Mouse (Mus musculus) midbrain, embryonic 12.5 days (tissue): ENCODE measurements at regions not wholly inside any gene's neighbourhood (a gene's known extent, or its start where the extent isn't known, plus 50 kb on each side); places are given as distances from the start of the nearest gene placed in this dataset.

Source experiments
- ATAC-seq: fragments of 200-750 bp; cut with Nextera tagmentation; 2 replicates; pipeline ENCODE4 v1.8.0; 2017; ENCODE audit warnings: low read depth, moderate TSS enrichment, moderate library complexity; ENCODE audit not compliant: low FRiP score
- H3K27ac ChIP-seq: fragments of 300-500 bp; sonication (generic); replicated peaks from 2 replicates; pipeline ENCODE4 v1.5.1; 2016; ENCODE audit warnings: mild to moderate bottlenecking
- H3K27me3 ChIP-seq: fragments of 300-500 bp; sonication (generic); 2 replicates; pipeline ENCODE4 v1.6.1; 2016; ENCODE audit warnings: mild to moderate bottlenecking
- H3K36me3 ChIP-seq: fragments of 300-500 bp; sonication (generic); 2 replicates; pipeline ENCODE4 v1.6.1; 2016
- H3K4me1 ChIP-seq: fragments of 300-500 bp; sonication (generic); 2 replicates; pipeline ENCODE4 v1.6.1; 2016
- H3K4me2 ChIP-seq: fragments of 300-500 bp; sonication (generic); replicated peaks from 2 replicates; pipeline ENCODE4 v1.6.1; 2016; ENCODE audit warnings: mild to moderate bottlenecking, moderate library complexity
- H3K4me3 ChIP-seq: fragments of 300-500 bp; sonication (generic); 2 replicates; pipeline ENCODE4 v1.5.1; 2016; ENCODE audit warnings: mild to moderate bottlenecking
- H3K9ac ChIP-seq: fragments of 300-500 bp; sonication (generic); replicated peaks from 2 replicates; pipeline ENCODE4 v1.6.1; 2016; ENCODE audit warnings: mild to moderate bottlenecking, moderate library complexity
- H3K9me3 ChIP-seq: fragments of 300-500 bp; sonication (generic); 2 replicates; pipeline ENCODE4 v1.6.1; 2016; ENCODE audit warnings: mild to moderate bottlenecking
- WGBS: fragments of 180-500 bp; shearing (Covaris S2); methylation state at CpG from one replicate; pipeline ENCODE4 v1.1.7; 2016; 5-methylcytosine and 5-hydroxymethylcytosine counted together

DNA sequence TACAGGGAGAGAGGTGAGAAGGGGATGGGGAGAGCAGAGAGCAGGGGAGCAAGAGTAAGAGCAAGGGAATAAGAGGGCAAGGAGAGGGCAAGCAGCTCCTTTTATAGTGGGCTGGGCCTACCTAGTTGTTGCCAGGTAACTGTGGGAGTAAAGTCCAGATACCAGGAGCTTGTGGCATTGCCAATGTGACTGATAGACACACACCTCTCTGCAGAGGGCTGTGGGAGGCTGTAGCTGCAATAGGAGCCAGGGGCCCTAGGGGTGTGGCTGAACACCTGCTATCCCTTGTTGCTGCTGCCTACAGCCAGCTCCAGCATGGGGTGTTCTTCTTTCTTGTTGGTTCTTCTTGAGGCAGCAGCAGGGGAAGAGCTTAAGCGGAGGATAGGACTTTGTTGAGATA lies 266.8 kb upstream of the Defb41 start:
- Histone ChIP-seq H3K27me3 (no peaks in the 10 kb centered on the region), H3K9ac (no peak overlapping the region)
- WGBS, result 100% methylated on average over 1 of the region's 1 CpGs

DNA sequence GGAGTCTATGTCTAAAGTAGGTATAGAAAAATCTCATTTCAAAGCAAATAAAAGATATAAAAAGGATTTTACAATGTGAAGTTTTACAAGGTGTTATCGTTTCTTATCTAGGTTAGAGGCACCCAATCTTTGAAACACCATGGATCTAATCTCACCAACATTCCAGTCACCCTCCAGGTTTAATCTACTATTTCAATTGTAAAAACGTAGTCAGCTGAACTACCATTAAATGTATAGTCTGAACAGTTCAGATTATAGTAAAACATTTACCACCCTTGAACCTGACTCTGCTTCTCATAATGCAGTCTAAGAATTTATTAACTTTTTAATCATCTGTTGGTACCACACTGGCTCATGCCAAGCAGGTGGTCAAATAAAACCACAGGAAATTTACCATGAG lies 259.5 kb upstream of the Defb41 start:
- ATAC-seq, result no peak
- H3K4me1 ChIP-seq, result no peaks in the 10 kb centered on the region
- no peak overlapping the region for H3K4me3 ChIP-seq
- no peaks in the 10 kb centered on the region for H3K36me3 ChIP-seq
- WGBS, result 81% methylated on average over 2 of the region's 2 CpGs
- no peak overlapping the region for H3K4me2 ChIP-seq
- H3K9me3 ChIP-seq, result no peaks in the 10 kb centered on the region
- no peaks in the 10 kb centered on the region for H3K27me3 ChIP-seq
- H3K27ac ChIP-seq, result no peak overlapping the region
- H3K9ac ChIP-seq, result no peak overlapping the region

More for the DNA sequence above, 266.8 kb upstream of the Defb41 start:
- Histone ChIP-seq H3K9me3 (no peaks in the 10 kb centered on the region), H3K36me3 (no peaks in the 10 kb centered on the region), H3K4me2 (no peak overlapping the region), H3K4me1 (no peaks in the 10 kb centered on the region), H3K27ac (no peak overlapping the region), H3K4me3 (no peak overlapping the region)
- ATAC-seq, result no peak

DNA sequence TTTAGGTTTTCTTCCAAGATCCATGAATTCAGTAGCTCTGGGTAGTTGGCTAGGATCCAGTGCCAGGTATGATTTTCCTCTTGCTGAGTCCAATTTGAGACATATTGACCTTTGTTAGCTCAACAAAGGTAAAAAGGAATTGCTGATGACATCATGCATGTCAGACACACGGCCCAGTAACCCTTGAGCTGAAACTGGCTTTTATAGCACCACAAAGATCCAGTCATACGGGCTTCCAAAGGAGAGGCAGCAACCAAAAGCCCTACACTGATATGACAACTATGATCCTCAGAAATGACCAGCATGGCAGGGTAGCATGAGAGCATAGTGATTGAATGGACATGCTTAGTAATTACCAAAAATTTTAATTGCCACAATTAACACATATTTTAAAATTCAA lies 258.0 kb upstream of the Defb41 start:
- H3K27ac ChIP-seq, result no peak overlapping the region

DNA sequence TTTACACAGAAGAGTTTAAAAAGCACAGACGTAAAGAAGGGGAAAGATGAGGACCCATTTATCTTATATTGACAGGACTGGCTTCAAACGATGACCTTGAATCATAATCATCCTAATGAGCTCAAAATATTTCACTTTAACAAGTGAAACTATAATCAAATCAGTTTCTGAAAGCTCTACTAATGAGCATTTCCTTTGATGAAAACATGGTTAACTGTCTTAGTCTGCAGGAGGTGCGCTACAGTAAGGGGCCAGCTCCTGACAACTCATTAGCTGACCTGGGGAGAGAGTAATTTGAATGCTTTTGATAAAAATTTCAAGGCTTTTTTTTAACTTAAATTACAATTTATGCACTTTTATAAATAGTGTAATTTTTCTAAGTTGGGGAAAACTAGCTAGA lies 247.8 kb upstream of the Defb41 start:
- no peaks in the 10 kb centered on the region for H3K4me1 ChIP-seq
- no peak overlapping the region for H3K9ac ChIP-seq
- H3K36me3 ChIP-seq, result no peaks in the 10 kb centered on the region
- 92% methylated on average over 3 of the region's 3 CpGs for WGBS
- H3K4me2 ChIP-seq, result no peak overlapping the region
- H3K9me3 ChIP-seq, result no peaks in the 10 kb centered on the region
- ATAC-seq, result no peak
- H3K4me3 ChIP-seq, result no peak overlapping the region
- no peak overlapping the region for H3K27ac ChIP-seq
- H3K27me3 ChIP-seq, result no peaks in the 10 kb centered on the region

More for the DNA sequence above, 258.0 kb upstream of the Defb41 start:
- ATAC-seq, result no peak
- Histone ChIP-seq H3K4me3 (no peak overlapping the region), H3K9ac (no peak overlapping the region), H3K36me3 (no peaks in the 10 kb centered on the region), H3K4me2 (no peak overlapping the region), H3K27me3 (no peaks in the 10 kb centered on the region), H3K4me1 (no peaks in the 10 kb centered on the region), H3K9me3 (no peaks in the 10 kb centered on the region)
- WGBS, result 77% methylated on average over 2 of the region's 2 CpGs

DNA sequence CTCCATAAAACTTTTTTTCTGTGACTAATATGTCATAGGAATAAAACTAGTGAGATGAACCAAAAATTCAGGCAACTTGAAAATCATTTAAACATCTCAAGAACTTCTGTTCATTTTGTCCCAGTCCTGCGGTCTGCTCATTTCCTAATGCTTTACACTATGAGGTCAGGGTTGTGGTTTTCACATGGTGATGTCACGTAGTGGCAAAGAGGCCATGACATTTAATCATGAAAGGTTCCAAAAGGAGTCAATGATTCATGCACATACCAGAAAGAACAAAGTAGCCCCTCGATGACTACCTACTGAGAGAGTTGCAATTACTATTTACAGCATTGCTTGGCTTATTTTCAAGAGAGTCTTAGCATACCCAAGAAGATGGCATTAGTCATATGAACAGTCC lies 233.6 kb upstream of the Defb41 start:
- WGBS, result 84% methylated on average over 3 of the region's 3 CpGs
- H3K9me3 ChIP-seq, result no peaks in the 10 kb centered on the region
- H3K4me2 ChIP-seq, result no peak overlapping the region
- H3K4me1 ChIP-seq, result no peaks in the 10 kb centered on the region
- H3K36me3 ChIP-seq, result no peaks in the 10 kb centered on the region
- no peak overlapping the region for H3K9ac ChIP-seq
- ATAC-seq, result no peak
- no peak overlapping the region for H3K27ac ChIP-seq
- H3K4me3 ChIP-seq, result no peak overlapping the region
- H3K27me3 ChIP-seq, result no peaks in the 10 kb centered on the region

DNA sequence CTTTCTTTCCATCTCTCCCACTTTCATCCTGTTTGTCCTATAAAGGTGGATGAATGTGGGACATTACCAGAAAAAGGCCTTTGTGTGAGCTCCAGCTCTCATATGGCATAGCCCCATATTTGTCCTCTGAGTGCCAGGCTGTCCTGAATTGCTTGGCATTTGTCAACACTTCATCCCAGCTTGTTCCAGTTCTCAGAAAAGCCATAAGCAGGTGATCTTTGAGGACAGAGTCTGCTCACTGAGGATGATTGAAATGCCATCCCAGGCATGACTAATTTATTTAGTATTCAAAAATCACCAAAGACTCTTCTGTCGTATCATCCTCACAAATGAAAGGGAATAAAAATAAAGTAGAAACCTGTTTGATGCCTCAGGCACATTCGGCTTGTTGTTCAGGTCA lies 203.6 kb upstream of the Defb41 start:
- no peak overlapping the region for H3K9ac ChIP-seq
- no peak for ATAC-seq
- no peak overlapping the region for H3K4me2 ChIP-seq
- no peaks in the 10 kb centered on the region for H3K27me3 ChIP-seq
- no peak overlapping the region for H3K4me3 ChIP-seq
- 75% methylated on average over 2 of the region's 2 CpGs for WGBS
- H3K4me1 ChIP-seq, result 0 out of 2 replicates have a peak, but pooled peaks cover 1% of the 10 kb centered on the region
- no peaks in the 10 kb centered on the region for H3K9me3 ChIP-seq
- H3K27ac ChIP-seq, result no peak overlapping the region
- no peaks in the 10 kb centered on the region for H3K36me3 ChIP-seq

DNA sequence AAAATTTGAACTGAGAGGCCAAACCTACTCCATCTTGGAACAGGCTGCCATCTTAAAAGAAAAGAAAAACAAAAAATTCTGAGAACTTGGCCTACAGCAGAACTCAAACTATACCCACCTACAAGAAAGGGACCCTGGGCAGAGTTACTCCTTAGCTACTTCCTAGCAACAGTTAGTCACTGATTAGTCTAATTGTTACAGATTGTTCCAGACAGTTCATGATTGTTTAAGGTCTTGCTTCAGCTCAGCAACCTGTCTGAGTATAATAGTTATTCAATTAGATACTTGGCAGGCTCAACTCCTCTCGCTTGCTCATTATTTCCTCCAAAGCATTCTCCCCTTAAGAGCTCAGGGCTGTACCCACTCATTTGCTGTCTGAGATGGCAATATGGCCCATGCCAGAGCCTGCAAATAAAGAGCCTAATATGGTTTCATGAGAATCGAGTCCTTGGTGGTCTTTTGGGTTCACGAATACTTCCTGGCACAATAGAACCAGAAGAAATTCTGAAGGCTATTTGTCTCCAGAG lies 200.4 kb upstream of the Defb41 start:
- Histone ChIP-seq H3K4me1 (0 out of 2 replicates have a peak, but pooled peaks cover 6% of the 10 kb centered on the region), H3K9me3 (no peaks in the 10 kb centered on the region), H3K9ac (no peak overlapping the region), H3K4me3 (no peak overlapping the region), H3K4me2 (no peak overlapping the region), H3K27ac (no peak overlapping the region), H3K36me3 (no peaks in the 10 kb centered on the region), H3K27me3 (no peaks in the 10 kb centered on the region)
- ATAC-seq, result no peak
- WGBS, result 85% methylated on average over 3 of the region's 3 CpGs

DNA sequence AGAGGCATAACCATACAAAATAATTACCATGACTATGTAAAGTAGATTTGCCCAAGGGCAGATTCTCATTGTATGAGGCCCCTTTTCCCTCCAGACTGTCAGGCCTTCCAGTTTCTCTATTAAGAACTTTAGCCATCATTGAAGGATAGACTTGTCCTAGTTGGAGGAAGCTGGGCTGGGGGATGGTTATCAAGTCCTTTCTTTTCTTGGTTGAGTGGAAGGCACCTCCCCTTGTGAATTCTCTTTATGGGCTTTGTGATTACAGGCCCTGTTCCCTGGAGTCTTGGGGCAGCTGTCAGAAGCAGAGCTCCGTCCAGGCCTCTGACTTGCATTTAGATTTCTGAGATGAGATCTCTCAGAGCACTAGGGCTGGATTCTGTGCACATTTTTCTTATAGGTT lies 198.3 kb upstream of the Defb41 start:
- WGBS, result 8% methylated on average over 1 of the region's 1 CpGs
- ATAC-seq, result peak; percentile 87
- H3K27ac ChIP-seq, result peak overlapping the region; percentile 52

DNA sequence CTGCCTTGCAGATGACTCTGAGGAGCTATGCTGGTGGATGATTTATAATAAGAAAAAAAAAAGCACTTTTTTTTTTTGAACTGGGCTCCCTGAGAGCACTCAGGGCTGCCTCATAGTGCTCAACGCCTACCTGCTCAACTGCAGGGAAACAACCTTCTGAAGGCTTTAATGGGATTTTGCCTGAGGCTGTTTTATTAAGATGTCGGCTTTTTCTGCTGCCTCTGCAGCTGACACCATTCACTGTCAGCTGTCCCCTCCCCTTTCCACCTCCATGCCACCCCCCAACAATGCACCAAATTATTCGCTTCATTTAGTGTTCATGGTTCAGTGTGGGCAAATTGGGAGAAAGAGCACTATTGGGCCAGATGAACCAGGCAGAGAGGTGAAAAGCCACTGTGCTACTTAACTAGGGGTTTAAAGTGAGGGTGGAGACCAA lies 151.4 kb upstream of the Defb41 start:
- Histone ChIP-seq H3K9ac (no peak overlapping the region), H3K4me3 (no peak overlapping the region), H3K36me3 (no peaks in the 10 kb centered on the region)

More for the DNA sequence above, 198.3 kb upstream of the Defb41 start:
- Histone ChIP-seq H3K4me2 (no peak overlapping the region), H3K27me3 (no peaks in the 10 kb centered on the region), H3K9ac (no peak overlapping the region), H3K4me1 (0 out of 2 replicates have a peak, but pooled peaks cover 6% of the 10 kb centered on the region), H3K36me3 (no peaks in the 10 kb centered on the region), H3K9me3 (no peaks in the 10 kb centered on the region), H3K4me3 (no peak overlapping the region)

DNA sequence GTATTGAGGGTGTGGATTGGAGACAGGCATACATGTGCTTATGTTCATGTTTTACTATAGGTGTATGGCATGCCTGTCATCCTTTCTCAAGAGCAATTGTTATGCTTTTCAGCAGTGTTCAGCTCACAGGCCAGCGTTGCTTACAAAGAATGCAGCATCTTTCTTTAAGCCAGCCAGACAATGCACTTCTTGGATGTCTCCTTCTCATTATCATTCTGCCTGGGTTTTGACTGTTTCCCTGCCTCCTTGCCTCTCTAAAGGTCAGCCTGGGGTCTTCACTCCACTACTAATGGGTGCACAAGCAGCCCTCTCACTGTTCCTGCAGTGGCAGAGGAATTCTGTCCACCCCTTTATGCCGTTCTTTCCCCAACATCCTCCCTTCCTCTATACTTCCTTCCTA lies 150.9 kb upstream of the Defb41 start:
- H3K4me2 ChIP-seq, result peak overlapping the region; percentile 30
- H3K27ac ChIP-seq, result peak overlapping the region; percentile 76
- H3K4me1 ChIP-seq, result peaks cover 10% of the 10 kb centered on the region
- H3K9ac ChIP-seq, result no peak overlapping the region
- 17% methylated on average over 2 of the region's 2 CpGs for WGBS
- no peaks in the 10 kb centered on the region for H3K9me3 ChIP-seq
- peak; percentile 66 for ATAC-seq
- H3K36me3 ChIP-seq, result no peaks in the 10 kb centered on the region
- H3K4me3 ChIP-seq, result no peak overlapping the region
- no peaks in the 10 kb centered on the region for H3K27me3 ChIP-seq

More for the DNA sequence above, 151.4 kb upstream of the Defb41 start:
- ATAC-seq, result peak; percentile 90
- Histone ChIP-seq H3K4me2 (peak overlapping the region; percentile 30), H3K4me1 (peaks cover 10% of the 10 kb centered on the region), H3K27ac (peak overlapping the region; percentile 76), H3K27me3 (no peaks in the 10 kb centered on the region), H3K9me3 (no peaks in the 10 kb centered on the region)
- WGBS, result 16% methylated on average over 3 of the region's 3 CpGs

DNA sequence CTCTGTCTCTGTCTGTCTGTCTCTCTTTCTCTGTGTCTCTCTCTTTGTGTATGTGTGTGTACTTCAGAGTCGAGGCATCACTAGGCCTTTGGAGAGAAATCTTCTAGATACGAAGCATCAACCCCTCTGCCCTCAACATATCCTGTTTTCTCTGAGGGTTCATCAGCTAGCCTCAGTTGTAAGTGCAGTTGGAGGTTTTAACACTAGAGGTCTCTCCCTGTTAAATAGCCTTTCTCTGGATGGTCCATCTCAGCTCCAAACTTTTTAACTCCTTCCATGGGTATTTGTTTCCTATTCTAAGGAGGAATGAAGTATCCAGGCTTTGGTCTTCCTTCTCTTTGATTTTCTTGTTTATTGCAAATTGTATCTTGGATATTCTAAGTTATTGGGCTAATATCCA lies 147.8 kb upstream of the Defb41 start:
- ATAC-seq, result no peak
- Histone ChIP-seq H3K27me3 (no peaks in the 10 kb centered on the region), H3K27ac (no peak overlapping the region), H3K36me3 (no peaks in the 10 kb centered on the region), H3K4me1 (peaks cover 10% of the 10 kb centered on the region), H3K4me2 (no peak overlapping the region), H3K9ac (no peak overlapping the region), H3K4me3 (no peak overlapping the region), H3K9me3 (no peaks in the 10 kb centered on the region)
- 74% methylated on average over 2 of the region's 2 CpGs for WGBS

DNA sequence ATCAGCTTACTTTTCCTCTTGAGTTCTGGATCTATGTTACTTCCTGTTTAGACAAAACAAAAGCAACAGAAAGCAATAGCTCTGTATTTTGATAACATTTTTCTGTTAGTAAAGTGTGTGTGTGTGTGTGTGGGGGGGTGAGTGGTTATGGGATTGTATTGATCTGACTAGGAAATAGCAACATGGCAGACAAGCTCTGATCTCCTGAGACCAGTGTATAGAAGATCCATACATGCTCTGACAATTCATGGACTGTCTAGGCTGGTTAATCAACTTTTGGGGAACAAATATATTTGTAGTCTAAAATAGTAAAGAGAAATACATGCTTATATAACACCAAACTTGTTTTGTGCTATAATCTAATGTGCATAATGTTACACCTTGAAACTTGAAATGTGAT lies 124.7 kb upstream of the Defb41 start:
- H3K9me3 ChIP-seq, result no peaks in the 10 kb centered on the region

DNA sequence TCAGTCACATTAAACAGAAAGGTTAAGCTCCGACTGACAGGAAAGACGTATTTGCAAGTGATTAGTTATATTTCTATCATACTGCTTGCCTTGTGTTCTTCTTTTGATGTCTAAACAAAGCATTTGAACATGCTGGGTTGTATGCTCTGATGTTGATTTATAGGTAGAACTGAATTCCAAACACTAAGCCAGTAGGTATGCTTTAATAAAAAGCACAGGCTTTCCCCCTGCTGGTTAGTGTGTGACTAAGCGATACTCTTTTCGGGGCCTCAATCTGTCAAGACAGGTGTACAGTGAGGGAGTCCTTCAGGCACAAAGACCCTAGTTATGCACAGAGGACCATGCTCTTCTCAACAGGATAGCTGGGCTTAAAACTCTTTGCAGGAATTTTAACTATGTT lies 119.1 kb upstream of the Defb41 start:
- WGBS, result 76% methylated on average over 4 of the region's 4 CpGs
- H3K27me3 ChIP-seq, result no peaks in the 10 kb centered on the region
- no peak for ATAC-seq
- H3K9ac ChIP-seq, result no peak overlapping the region
- no peak overlapping the region for H3K27ac ChIP-seq
- no peaks in the 10 kb centered on the region for H3K36me3 ChIP-seq
- H3K4me2 ChIP-seq, result no peak overlapping the region
- no peaks in the 10 kb centered on the region for H3K4me1 ChIP-seq
- no peak overlapping the region for H3K4me3 ChIP-seq
- H3K9me3 ChIP-seq, result no peaks in the 10 kb centered on the region

More for the DNA sequence above, 124.7 kb upstream of the Defb41 start:
- no peak overlapping the region for H3K4me3 ChIP-seq
- no peaks in the 10 kb centered on the region for H3K36me3 ChIP-seq
- no peak overlapping the region for H3K9ac ChIP-seq
- H3K27me3 ChIP-seq, result no peaks in the 10 kb centered on the region
- H3K4me1 ChIP-seq, result no peaks in the 10 kb centered on the region
- no peak overlapping the region for H3K4me2 ChIP-seq
- no peak overlapping the region for H3K27ac ChIP-seq
- ATAC-seq, result peak; percentile 73
